In the genomic region with DNA sequence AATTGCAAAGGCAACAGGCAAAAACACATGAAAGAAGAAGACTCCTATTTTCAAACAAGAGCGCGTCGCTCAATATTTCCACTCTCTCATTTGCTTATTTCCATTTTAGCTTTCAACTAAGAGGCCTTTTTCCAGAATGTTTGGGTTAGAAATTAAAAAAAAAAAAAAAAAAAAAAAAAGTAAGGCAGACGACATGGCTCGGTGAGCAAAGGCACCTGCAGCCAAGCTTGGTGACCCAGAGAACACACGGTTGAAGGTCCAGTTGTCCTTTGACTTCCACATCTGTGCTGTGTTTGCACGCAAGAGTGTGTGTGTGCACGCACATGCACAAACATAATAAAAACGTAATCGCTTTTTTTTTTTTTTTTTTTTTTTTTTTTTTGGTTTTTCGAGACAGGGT, we compare ENCODE assay signal across 19 mouse cellular contexts.
"Had no signal": no experiment of that assay in that cellular context is flagged by ENCODE, and none has a peak within 500 bp of the region (broad histone marks: within the 10 kb centered on the region; RNA-seq: fewer than 3 reads in every experiment).

No protein-coding gene starts in this region.

- H3K27me3 ChIP-seq: intestine, embryonic 15.5 days; limb, embryonic 13.5 days; midbrain, embryonic 12.5 days; midbrain, embryonic 15.5 days; neural tube, embryonic 12.5 days; neural tube, embryonic 15.5 days had no signal

- H3K9me3 ChIP-seq: intestine, embryonic 15.5 days; limb, embryonic 10.5 days; limb, embryonic 13.5 days; midbrain, embryonic 12.5 days; midbrain, embryonic 15.5 days; neural tube, embryonic 12.5 days; neural tube, embryonic 15.5 days had no signal

- ATAC-seq: intestine, embryonic 15.5 days; liver, postnatal 0 days; lung, postnatal 0 days; midbrain, embryonic 15.5 days had no signal

- DNase-seq: liver; liver, postnatal 0 days; lung, embryonic 14.5 days; retina, postnatal 1 day; right cerebral cortex, postnatal 25 days; spleen, adult 18-20 months; thymus, adult 18-20 months; thymus, postnatal 36 days had no signal

- H3K4me2 ChIP-seq: intestine, embryonic 15.5 days; limb, embryonic 13.5 days; lung, embryonic 14.5 days; midbrain, embryonic 12.5 days; midbrain, embryonic 15.5 days; neural tube, embryonic 12.5 days; neural tube, embryonic 15.5 days had no signal

- H3K27ac ChIP-seq: kidney, postnatal 0 days; limb, embryonic 10.5 days; limb, embryonic 13.5 days; liver, embryonic 14.5 days; macrophage; midbrain, embryonic 12.5 days; midbrain, embryonic 15.5 days; neural tube, embryonic 12.5 days; neural tube, embryonic 15.5 days had no signal

- H3K4me1 ChIP-seq: midbrain, embryonic 12.5 days; midbrain, embryonic 15.5 days; neural tube, embryonic 12.5 days; neural tube, embryonic 15.5 days had no signal

- H3K4me3 ChIP-seq: intestine, embryonic 15.5 days; limb, embryonic 10.5 days; limb, embryonic 13.5 days; midbrain, embryonic 12.5 days; midbrain, embryonic 15.5 days; neural tube, embryonic 12.5 days; neural tube, embryonic 15.5 days had no signal

- H3K36me3 ChIP-seq: intestine, embryonic 15.5 days; limb, embryonic 10.5 days; limb, embryonic 13.5 days; midbrain, embryonic 12.5 days; midbrain, embryonic 15.5 days; neural tube, embryonic 12.5 days; neural tube, embryonic 15.5 days had no signal

- H3K9ac ChIP-seq: intestine, embryonic 15.5 days; limb, embryonic 13.5 days; liver, embryonic 14.5 days; liver, postnatal 0 days; lung, embryonic 14.5 days; midbrain, embryonic 12.5 days; midbrain, embryonic 15.5 days; neural tube, embryonic 12.5 days; neural tube, embryonic 15.5 days had no signal
